Mouse (Mus musculus) liver, embryonic 15.5 days (tissue): Measurements from ENCODE around the gene Sdf4. TPM values are rescaled to one million over a fixed set of nuclear protein-coding genes. Genes with fewer than 3 reads are reported as not detected.
A peak's percentile ranks its signal among the peaks of the same experiment; 100 is the strongest.

Source experiments
- ATAC-seq: fragments of 200-750 bp; cut with Nextera tagmentation; 2 replicates; pipeline ENCODE4 v1.8.0; 2017; ENCODE audit warnings: moderate number of reproducible peaks, mild to moderate bottlenecking, moderate library complexity; ENCODE audit not compliant: insufficient read depth
- H3K27ac ChIP-seq: fragments of 300-500 bp; sonication (generic); replicated peaks from 2 replicates; pipeline ENCODE4 v1.5.1; 2015; ENCODE audit warnings: mild to moderate bottlenecking, inconsistent platforms
- H3K27me3 ChIP-seq: fragments of 300-500 bp; sonication (generic); 2 replicates; pipeline ENCODE4 v1.6.1; 2015; ENCODE audit warnings: mild to moderate bottlenecking, inconsistent platforms
- H3K36me3 ChIP-seq: fragments of 300-500 bp; sonication (generic); replicated peaks from 2 replicates; pipeline ENCODE4 v1.6.1; 2015; ENCODE audit warnings: moderate library complexity, mild to moderate bottlenecking, inconsistent platforms
- H3K4me1 ChIP-seq: fragments of 300-500 bp; sonication (generic); replicated peaks from 2 replicates; pipeline ENCODE4 v1.6.1; 2015; ENCODE audit warnings: inconsistent platforms
- H3K4me2 ChIP-seq: fragments of 300-500 bp; sonication (generic); 2 replicates; pipeline ENCODE4 v1.6.1; 2015; ENCODE audit warnings: moderate library complexity, mild to moderate bottlenecking, inconsistent platforms
- H3K4me3 ChIP-seq: fragments of 300-500 bp; sonication (generic); replicated peaks from 2 replicates; pipeline ENCODE4 v1.5.1; 2015; ENCODE audit warnings: mild to moderate bottlenecking, inconsistent platforms
- H3K9ac ChIP-seq: fragments of 300-500 bp; sonication (generic); 2 replicates; pipeline ENCODE4 v1.6.1; 2015; ENCODE audit warnings: moderate library complexity, mild to moderate bottlenecking, inconsistent platforms
- H3K9me3 ChIP-seq: fragments of 300-500 bp; sonication (generic); replicated peaks from 2 replicates; pipeline ENCODE4 v1.6.1; 2016; ENCODE audit warnings: inconsistent platforms
- WGBS: fragments of 180-500 bp; shearing (Covaris S2); methylation state at CpG from one replicate; pipeline ENCODE4 v1.1.7; 2015; ENCODE audit warnings: mixed read lengths; ENCODE audit not compliant: insufficient replicate concordance; 5-methylcytosine and 5-hydroxymethylcytosine counted together
- polyA plus RNA-seq: library from polyadenylated mRNA; unstranded; fragments of >200 nt; fragmentation: Nextera tagmentation; extraction: Ambion mirVana; gene quantifications from 2 replicates; pipeline ENCODE4 v1.2.1, GENCODE M21; 2015

The Sdf4 gene
- polyA plus RNA-seq, 1 experiment from 2014 or later: 77.0 TPM

DNA sequence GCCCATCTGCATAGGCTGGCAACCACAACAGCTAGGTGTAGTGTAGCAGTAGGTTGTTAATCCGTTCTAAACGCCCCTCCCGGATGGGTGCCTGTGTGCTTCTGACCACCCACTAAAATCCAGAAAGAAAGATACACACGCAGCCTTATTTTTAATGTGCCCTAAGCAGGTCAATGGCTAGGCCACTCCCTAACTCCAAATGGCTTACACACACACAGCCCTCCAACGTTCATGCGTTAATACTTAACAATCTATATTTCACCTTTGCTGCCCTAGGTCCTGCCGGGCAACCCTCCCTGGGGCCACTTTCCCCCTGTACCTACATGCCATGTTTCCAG lies 38.6 kb downstream of the Sdf4 start:
- H3K27ac ChIP-seq: 0 out of 2 replicates have a peak overlapping the region, but pooled peaks have one; percentile 63
- WGBS: 14% methylated on average over 7 of the region's 7 CpGs
- peaks cover 29% of the 10 kb centered on the region for H3K4me1 ChIP-seq
- 0 out of 2 replicates have a peak, but pooled peaks cover 6% of the 10 kb centered on the region for H3K36me3 ChIP-seq
- H3K9me3 ChIP-seq: no peaks in the 10 kb centered on the region
- peak overlapping the region; percentile 66 for H3K4me2 ChIP-seq
- H3K4me3 ChIP-seq: peak overlapping the region; percentile 52
- peak; percentile 9; the same call in 1 of the 2 replicates for ATAC-seq
- H3K9ac ChIP-seq: peak overlapping the region; percentile 27
- peaks cover 26% of the 10 kb centered on the region for H3K27me3 ChIP-seq

DNA sequence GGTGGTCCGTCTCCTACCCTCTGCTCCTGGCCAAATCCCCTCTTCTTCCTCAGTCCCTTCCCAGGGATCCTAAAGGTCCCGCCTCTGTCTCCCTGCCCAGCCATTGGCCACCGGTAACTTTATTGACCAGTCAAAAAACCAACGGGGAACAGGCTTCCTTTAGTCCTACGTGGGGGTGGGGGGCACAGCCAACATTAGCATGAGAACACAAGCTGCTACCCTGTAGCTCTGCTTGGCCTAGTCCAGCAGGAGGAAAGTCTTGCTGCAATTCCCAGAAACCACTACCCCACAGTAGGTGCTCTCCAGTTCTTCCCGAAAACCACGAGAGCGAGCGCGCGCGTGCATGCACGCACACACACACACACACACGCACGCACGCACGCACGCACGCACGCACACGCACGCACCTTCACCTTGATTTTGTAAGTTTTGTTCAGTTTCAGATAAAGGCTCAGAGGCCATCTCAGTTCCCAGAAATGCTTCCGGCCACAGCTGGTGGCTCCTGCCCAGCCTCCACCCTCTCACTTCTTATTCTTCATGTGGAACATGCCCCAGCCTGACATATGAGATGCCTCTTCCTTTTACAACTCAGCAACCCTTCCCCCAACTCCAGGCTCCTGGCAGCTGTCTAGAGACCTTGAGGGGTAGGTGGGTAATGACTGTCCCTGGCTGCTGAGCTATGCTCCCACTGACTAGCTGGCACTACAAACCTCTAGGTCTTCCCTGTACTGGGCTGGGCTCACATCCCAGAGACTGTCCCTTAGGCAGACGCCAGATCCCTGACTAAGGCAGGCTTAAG lies 39.1 kb downstream of the Sdf4 start:
- H3K4me1 ChIP-seq: peaks cover 27% of the 10 kb centered on the region
- peak; percentile 65 for ATAC-seq
- peak overlapping the region; percentile 52 for H3K4me3 ChIP-seq
- H3K9ac ChIP-seq: peak overlapping the region; percentile 27
- H3K27me3 ChIP-seq: peaks cover 28% of the 10 kb centered on the region
- H3K9me3 ChIP-seq: no peaks in the 10 kb centered on the region
- 0 out of 2 replicates have a peak, but pooled peaks cover 6% of the 10 kb centered on the region for H3K36me3 ChIP-seq
- H3K27ac ChIP-seq: peak overlapping the region; percentile 63
- 3% methylated on average over 24 of the region's 24 CpGs for WGBS
- H3K4me2 ChIP-seq: peak overlapping the region; percentile 66

DNA sequence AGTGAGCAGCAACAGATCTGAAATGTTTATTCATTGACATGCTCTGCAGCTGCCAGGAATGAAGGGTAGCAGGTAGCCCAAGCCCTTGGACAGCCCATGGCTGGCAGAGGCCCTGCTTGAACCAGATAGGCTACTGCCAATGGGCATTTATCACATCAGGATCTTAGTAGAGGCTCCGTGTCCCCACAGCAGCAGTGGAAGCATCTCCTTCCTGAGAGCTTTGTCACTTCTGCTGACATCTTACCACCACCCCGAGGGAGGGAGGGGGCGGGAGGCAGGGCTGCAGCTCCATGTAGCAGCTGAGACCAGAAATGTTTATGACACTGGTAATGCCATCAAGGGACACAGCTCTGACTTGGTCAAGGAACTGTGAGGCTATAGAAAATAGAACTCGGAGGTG lies 40.2 kb downstream of the Sdf4 start:
- Histone ChIP-seq H3K4me3 (no peak overlapping the region), H3K27me3 (peaks cover 28% of the 10 kb centered on the region), H3K9ac (no peak overlapping the region), H3K27ac (no peak overlapping the region), H3K9me3 (no peaks in the 10 kb centered on the region), H3K4me1 (peaks cover 27% of the 10 kb centered on the region), H3K4me2 (no peak overlapping the region), H3K36me3 (0 out of 2 replicates have a peak, but pooled peaks cover 6% of the 10 kb centered on the region)
- ATAC-seq: no peak
- 46% methylated on average over 4 of the region's 4 CpGs for WGBS

DNA sequence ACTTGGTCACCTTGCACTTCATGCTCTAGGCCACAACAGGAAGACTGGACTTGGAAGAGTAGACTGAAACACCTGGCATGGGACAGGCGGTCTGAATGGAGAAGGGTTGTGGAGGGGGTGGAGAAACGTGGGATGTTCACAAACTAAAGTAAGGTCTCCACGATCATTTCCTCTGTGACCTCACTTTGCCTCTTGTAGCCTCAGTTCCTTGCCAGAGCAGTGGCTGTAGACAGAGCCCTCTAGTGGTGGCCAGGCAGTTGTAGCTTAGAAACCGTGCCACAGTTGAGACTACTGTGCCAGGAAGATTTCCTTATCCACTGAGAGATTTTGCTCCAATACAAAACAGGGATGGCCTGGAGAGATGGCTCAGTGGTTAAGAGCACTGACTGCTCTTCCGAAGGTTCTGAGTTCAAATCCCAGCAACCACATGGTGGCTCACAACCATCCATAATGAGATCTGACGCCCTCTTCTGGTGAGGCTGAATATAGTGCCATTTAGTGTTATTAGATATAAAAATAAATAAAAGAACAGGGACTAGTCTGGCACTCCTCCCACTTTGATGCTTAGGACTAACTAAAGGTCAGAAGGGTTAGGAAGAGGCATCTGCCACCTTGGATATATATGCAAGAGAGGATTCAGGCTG lies 40.9 kb downstream of the Sdf4 start:
- ATAC-seq: no peak
- H3K9ac ChIP-seq: no peak overlapping the region
- peaks cover 27% of the 10 kb centered on the region for H3K4me1 ChIP-seq
- H3K4me3 ChIP-seq: no peak overlapping the region
- 23% methylated on average over 6 of the region's 6 CpGs for WGBS
- H3K9me3 ChIP-seq: no peaks in the 10 kb centered on the region
- 0 out of 2 replicates have a peak, but pooled peaks cover 6% of the 10 kb centered on the region for H3K36me3 ChIP-seq
- H3K27me3 ChIP-seq: peaks cover 28% of the 10 kb centered on the region
- H3K4me2 ChIP-seq: no peak overlapping the region
- no peak overlapping the region for H3K27ac ChIP-seq

DNA sequence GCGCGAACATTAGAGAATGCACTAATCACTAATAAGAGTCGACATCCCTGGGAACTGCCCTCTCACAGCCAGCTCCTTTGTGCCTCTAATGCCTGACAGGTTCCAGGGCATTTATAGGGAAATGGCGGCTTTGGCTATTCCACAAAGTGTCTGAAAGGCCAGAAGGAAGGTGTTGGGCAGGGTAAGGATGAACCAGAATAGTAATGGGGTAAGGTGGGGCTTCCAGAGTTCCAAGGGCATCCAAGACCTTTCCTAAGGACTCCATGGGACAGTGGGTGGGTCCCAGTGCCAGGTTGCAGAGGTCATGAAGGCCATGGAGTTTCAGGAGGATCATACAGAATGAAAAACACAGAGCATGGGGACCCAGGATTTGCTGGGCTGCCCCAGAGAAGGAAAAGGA lies 41.6 kb downstream of the Sdf4 start:
- H3K9ac ChIP-seq: no peak overlapping the region
- H3K4me2 ChIP-seq: no peak overlapping the region
- no peak overlapping the region for H3K27ac ChIP-seq
- no peak overlapping the region for H3K4me3 ChIP-seq
- no peaks in the 10 kb centered on the region for H3K9me3 ChIP-seq
- H3K27me3 ChIP-seq: peaks cover 28% of the 10 kb centered on the region
- peaks cover 27% of the 10 kb centered on the region for H3K4me1 ChIP-seq
- 0 out of 2 replicates have a peak, but pooled peaks cover 4% of the 10 kb centered on the region for H3K36me3 ChIP-seq
- WGBS: 63% methylated on average over 4 of the region's 4 CpGs
- no peak for ATAC-seq

DNA sequence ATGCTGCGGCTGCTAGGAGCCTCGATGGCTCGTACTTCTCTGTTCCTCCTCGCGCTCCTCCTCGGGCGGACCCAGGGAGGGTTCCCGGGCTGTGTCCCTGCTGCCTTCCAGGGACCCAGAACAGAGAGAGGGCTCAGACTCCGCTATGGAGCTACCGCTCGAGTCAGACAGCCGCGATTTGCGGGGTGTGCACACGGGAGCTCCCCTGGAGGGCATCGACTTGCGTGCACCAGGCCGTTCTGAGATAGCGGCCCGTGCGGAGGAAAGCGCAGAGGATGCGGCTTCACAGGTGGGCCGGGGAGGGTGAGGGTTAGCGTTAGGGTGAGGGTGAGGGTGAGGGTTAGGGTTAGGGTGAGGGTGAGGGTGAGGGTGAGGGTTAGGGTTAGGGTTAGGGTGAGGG lies 42.2 kb downstream of the Sdf4 start:
- H3K4me1 ChIP-seq: peaks cover 27% of the 10 kb centered on the region
- H3K4me3 ChIP-seq: no peak overlapping the region
- H3K9me3 ChIP-seq: no peaks in the 10 kb centered on the region
- H3K27ac ChIP-seq: no peak overlapping the region
- no peaks in the 10 kb centered on the region for H3K36me3 ChIP-seq
- peaks cover 28% of the 10 kb centered on the region for H3K27me3 ChIP-seq
- H3K9ac ChIP-seq: no peak overlapping the region
- H3K4me2 ChIP-seq: peak overlapping the region; percentile 4; the same call in 1 of the 2 replicates
- ATAC-seq: no peak
- 6% methylated on average over 25 of the region's 25 CpGs for WGBS

DNA sequence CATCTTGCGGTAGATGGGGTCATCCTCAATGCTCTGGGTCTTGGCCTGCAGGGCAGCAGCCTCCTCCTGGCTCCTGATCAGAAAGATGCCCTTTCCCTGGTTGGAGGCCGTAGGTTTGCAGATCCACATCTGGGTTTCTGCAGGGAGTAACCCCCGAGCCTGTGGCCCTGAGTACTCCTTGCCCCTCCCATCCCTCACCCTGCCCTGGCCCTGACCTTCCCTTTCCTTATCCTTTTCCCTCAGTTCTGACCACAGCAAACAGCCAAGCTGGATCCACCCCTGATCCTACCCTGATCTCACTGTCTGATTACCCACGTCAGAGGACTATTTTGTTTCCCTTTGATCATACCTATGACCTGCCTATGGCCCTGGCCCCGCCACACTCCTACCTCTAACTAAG lies 52.1 kb downstream of the Sdf4 start:
- no peak overlapping the region for H3K27ac ChIP-seq
- WGBS: 41% methylated on average over 5 of the region's 5 CpGs
- no peaks in the 10 kb centered on the region for H3K4me1 ChIP-seq
- no peak overlapping the region for H3K9ac ChIP-seq
- ATAC-seq: no peak
- H3K36me3 ChIP-seq: no peaks in the 10 kb centered on the region
- H3K4me3 ChIP-seq: no peak overlapping the region
- H3K4me2 ChIP-seq: no peak overlapping the region
- no peaks in the 10 kb centered on the region for H3K9me3 ChIP-seq
- no peaks in the 10 kb centered on the region for H3K27me3 ChIP-seq

DNA sequence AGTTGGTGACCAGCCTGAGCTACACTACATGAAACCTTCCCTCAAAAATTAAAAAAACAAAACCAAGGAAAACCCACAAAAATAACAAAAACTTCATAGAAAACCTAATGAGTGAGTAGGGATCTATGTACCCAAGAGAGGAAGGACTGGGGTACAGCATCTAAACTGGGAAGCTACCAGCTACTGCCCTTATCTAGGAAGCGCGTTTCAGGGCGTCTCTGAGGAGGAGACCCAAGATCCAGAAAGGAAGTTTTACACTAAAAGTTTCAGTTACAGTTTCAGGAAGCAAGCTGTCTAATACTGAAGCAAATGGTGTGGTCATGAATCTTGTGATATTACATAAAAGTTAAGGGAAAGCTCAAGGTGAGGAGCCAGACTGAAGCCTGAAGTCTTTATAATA lies 57.1 kb downstream of the Sdf4 start:
- H3K4me1 ChIP-seq: peaks cover 5% of the 10 kb centered on the region; the same call in 1 of the 2 replicates
- no peak overlapping the region for H3K4me2 ChIP-seq
- no peaks in the 10 kb centered on the region for H3K9me3 ChIP-seq
- 17% methylated on average over 3 of the region's 3 CpGs for WGBS
- no peak overlapping the region for H3K9ac ChIP-seq
- no peaks in the 10 kb centered on the region for H3K27me3 ChIP-seq
- no peak for ATAC-seq
- no peaks in the 10 kb centered on the region for H3K36me3 ChIP-seq
- no peak overlapping the region for H3K4me3 ChIP-seq
- H3K27ac ChIP-seq: no peak overlapping the region

DNA sequence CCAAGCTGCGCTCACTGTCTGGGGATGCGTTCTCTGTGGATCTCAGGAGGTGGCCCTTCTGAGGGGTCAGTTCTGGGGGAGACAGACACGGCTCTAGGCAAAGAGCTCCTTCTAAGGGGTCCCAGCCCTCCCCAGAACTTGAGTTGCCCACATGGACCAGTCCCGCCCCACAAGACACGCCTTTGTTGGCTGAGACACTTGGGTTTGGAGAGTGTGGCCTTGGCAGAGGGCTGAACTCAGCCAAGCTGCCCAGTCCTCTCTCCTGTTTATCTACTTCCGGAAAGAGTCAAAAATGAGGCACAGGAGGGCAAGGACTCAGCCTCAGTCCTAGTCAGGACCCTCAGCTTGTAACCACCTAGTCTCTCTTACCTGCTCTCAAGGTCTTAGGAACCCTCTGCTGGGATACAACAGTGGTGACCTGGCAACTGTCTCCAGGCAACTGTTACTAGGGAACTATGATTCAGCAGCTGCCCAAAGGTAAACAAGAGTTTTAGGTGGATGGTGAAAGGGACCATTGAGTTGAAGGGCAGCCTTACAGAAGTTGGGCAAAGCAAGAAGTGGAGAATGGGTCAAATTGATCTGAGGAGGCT lies 57.8 kb downstream of the Sdf4 start:
- H3K4me3 ChIP-seq: no peak overlapping the region
- no peaks in the 10 kb centered on the region for H3K27me3 ChIP-seq
- H3K9ac ChIP-seq: no peak overlapping the region
- peaks cover 5% of the 10 kb centered on the region; the same call in 1 of the 2 replicates for H3K4me1 ChIP-seq
- no peak for ATAC-seq
- no peak overlapping the region for H3K4me2 ChIP-seq
- H3K9me3 ChIP-seq: no peaks in the 10 kb centered on the region
- no peaks in the 10 kb centered on the region for H3K36me3 ChIP-seq
- no peak overlapping the region for H3K27ac ChIP-seq
- WGBS: 50% methylated on average over 6 of the region's 6 CpGs

DNA sequence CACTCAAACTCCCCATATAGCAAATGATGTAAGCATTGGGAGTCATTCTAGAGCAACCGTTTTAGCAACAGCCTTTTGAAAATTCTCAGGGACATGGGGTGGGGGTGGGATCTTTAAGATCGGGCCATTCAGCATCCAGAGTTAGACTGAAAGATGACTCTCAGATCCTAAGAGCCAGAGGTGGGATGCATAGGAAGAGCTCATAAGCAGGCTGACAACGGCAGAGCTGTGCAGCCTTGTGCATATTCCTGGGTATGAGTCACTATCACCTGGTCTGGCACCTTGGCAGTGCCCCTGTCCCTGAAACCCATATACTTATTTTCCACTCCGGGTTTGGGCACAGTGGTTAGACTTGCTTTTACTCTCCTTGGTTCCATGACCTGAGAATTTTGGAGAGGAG lies 60.4 kb downstream of the Sdf4 start:
- ATAC-seq: no peak
- H3K9me3 ChIP-seq: no peaks in the 10 kb centered on the region
- peaks cover 5% of the 10 kb centered on the region; the same call in 1 of the 2 replicates for H3K4me1 ChIP-seq
- H3K4me2 ChIP-seq: no peak overlapping the region
- no peaks in the 10 kb centered on the region for H3K27me3 ChIP-seq
- H3K4me3 ChIP-seq: no peak overlapping the region
- H3K36me3 ChIP-seq: no peaks in the 10 kb centered on the region
- WGBS: 64% methylated on average over 4 of the region's 4 CpGs
- no peak overlapping the region for H3K9ac ChIP-seq
- no peak overlapping the region for H3K27ac ChIP-seq

DNA sequence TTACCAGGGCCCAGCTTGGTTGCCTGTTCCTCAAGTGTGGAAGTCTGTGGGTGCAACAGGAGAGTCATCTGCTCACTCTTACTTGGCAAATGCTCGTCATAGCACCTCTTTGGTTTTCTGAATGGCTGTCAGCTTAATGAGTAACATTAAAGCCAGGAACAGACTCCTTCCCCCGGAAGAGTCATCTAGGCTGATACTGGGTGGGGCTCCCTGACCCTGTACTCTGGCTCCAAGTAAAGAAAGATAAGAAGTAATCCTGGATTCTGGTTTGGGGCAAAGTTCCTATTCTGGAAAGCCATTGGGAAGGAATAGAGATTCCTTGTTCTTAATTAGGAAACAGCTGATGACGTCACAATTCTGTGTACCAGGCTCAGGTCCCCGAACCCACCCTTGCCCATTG lies 61.5 kb downstream of the Sdf4 start:
- WGBS: 59% methylated on average over 4 of the region's 4 CpGs
- Histone ChIP-seq H3K27ac (no peak overlapping the region), H3K9me3 (no peaks in the 10 kb centered on the region), H3K4me3 (no peak overlapping the region), H3K4me1 (peaks cover 5% of the 10 kb centered on the region; the same call in 1 of the 2 replicates), H3K9ac (no peak overlapping the region), H3K27me3 (no peaks in the 10 kb centered on the region), H3K36me3 (no peaks in the 10 kb centered on the region), H3K4me2 (no peak overlapping the region)
- no peak for ATAC-seq
